Mouse (Mus musculus) forebrain, embryonic 14.5 days (tissue): ENCODE data around the gene 1110017D15Rik. TPM values are rescaled to one million over a fixed set of nuclear protein-coding genes. Genes with fewer than 3 reads are reported as not detected.

Experiments
- ATAC-seq: fragments of 200-750 bp; cut with Nextera tagmentation; 2 replicates; pipeline ENCODE4 v1.8.0; 2017; ENCODE audit warnings: mild to moderate bottlenecking, moderate library complexity
- DNase-seq: peaks from one replicate; pipeline ENCODE4 v3.0.0-alpha.2; 2015; ENCODE audit warnings: low spot score
- H3K27ac ChIP-seq: fragments of 300-500 bp; sonication (generic); 2 replicates; pipeline ENCODE4 v1.5.1; 2014; ENCODE audit warnings: low read depth, mild to moderate bottlenecking, control low read depth, low read length, moderate library complexity
- H3K27me3 ChIP-seq: fragments of 300-500 bp; sonication (generic); replicated peaks from 2 replicates; pipeline ENCODE4 v1.6.1; 2014; ENCODE audit warnings: low read length, control low read depth, mixed read lengths; ENCODE audit not compliant: control insufficient read depth, insufficient read depth
- H3K36me3 ChIP-seq: fragments of 300-500 bp; sonication (generic); 2 replicates; pipeline ENCODE4 v1.6.1; 2014; ENCODE audit warnings: low read length, control low read depth; ENCODE audit not compliant: control insufficient read depth, insufficient read depth
- H3K4me1 ChIP-seq: fragments of 300-500 bp; sonication (generic); 2 replicates; pipeline ENCODE4 v1.6.1; 2014; ENCODE audit warnings: antibody characterized with exemption, low read length, control low read depth; ENCODE audit not compliant: control insufficient read depth, insufficient read depth
- H3K4me2 ChIP-seq: fragments of 300-500 bp; sonication (generic); 2 replicates; pipeline ENCODE4 v1.6.1; 2014; ENCODE audit warnings: mild to moderate bottlenecking, control low read depth, low read length
- H3K4me3 ChIP-seq: fragments of 300-500 bp; sonication (generic); 2 replicates; pipeline ENCODE4 v1.5.1; 2014; ENCODE audit warnings: low read depth, low read length, control low read depth
- H3K9ac ChIP-seq: fragments of 300-500 bp; sonication (generic); 2 replicates; pipeline ENCODE4 v1.6.1; 2014; ENCODE audit warnings: mild to moderate bottlenecking, low read length, control low read depth, moderate library complexity
- H3K9me3 ChIP-seq: fragments of 300-500 bp; sonication (generic); replicated peaks from 2 replicates; pipeline ENCODE4 v1.6.1; 2016; ENCODE audit warnings: low read length, control low read depth, mixed read lengths; ENCODE audit not compliant: control insufficient read depth
- WGBS: fragments of 180-500 bp; shearing (Covaris S2); extraction: QIAGEN DNeasy Blood & Tissue Kit; methylation state at CpG from one replicate; pipeline ENCODE4 v1.1.7; 2014; 5-methylcytosine and 5-hydroxymethylcytosine counted together
- polyA plus RNA-seq: library from polyadenylated mRNA; unstranded; fragments of >200 nt; fragmentation: Nextera tagmentation; extraction: Ambion mirVana; gene quantifications from 2 replicates; pipeline ENCODE4 v1.2.1, GENCODE M21; 2014

Gene 1110017D15Rik
- polyA plus RNA-seq, 1 experiment from 2014 or later: 11.1 TPM

- 0 out of 2 replicates have a peak overlapping the region, but pooled peaks have one; percentile 13 for H3K9ac ChIP-seq
- no peak overlapping the region for H3K4me3 ChIP-seq
- H3K9me3 ChIP-seq: no peaks in the 10 kb centered on the region
- WGBS: 16% methylated on average over 8 of the region's 8 CpGs
- H3K27ac ChIP-seq: 0 out of 2 replicates have a peak overlapping the region, but pooled peaks have one; percentile 21
- H3K27me3 ChIP-seq: no peaks in the 10 kb centered on the region
- ATAC-seq (no peak), DNase-seq (peak; percentile 55)
- no peaks in the 10 kb centered on the region for H3K36me3 ChIP-seq
- H3K4me2 ChIP-seq: no peak overlapping the region
- peaks cover 7% of the 10 kb centered on the region for H3K4me1 ChIP-seq
Observed at GRCm38 (mm10) chr4:41545985-41546384, 28.9 kb upstream of the 1110017D15Rik start.

GRCm38 (mm10) chr4:41542136-41542535 is 25.0 kb upstream of the 1110017D15Rik start:
- ATAC-seq: no peak
- WGBS: 89% methylated on average over 8 of the region's 8 CpGs
- Histone ChIP-seq H3K4me3 (no peak overlapping the region), H3K4me2 (no peak overlapping the region), H3K27me3 (no peaks in the 10 kb centered on the region), H3K27ac (no peak overlapping the region), H3K9me3 (no peaks in the 10 kb centered on the region), H3K9ac (no peak overlapping the region), H3K4me1 (peaks cover 7% of the 10 kb centered on the region), H3K36me3 (no peaks in the 10 kb centered on the region)
- DNase-seq: no peak

DNA sequence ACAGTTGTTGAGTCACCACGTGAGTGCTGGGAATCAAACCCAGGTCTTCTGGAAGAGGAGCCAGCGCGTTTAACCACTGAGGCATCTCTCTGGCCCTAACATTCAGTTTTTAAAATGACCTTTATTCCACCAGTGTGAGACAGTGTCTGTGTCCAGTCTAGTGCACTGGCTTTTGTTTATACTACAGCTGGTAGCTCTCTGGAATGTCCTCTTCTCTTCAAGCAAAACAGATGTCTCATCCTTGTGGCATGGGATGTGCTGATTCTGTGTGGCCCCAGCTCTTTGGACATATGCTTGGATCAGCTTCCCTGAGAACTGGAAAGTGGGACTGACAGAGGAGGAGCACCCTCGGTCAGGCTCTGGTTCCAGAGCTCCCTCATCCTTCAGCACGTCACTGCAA is 17.7 kb upstream of the 1110017D15Rik start:
- no peak for DNase-seq
- WGBS: 82% methylated on average over 5 of the region's 5 CpGs
- Histone ChIP-seq H3K4me2 (no peak overlapping the region), H3K4me3 (no peak overlapping the region), H3K4me1 (no peaks in the 10 kb centered on the region), H3K27me3 (no peaks in the 10 kb centered on the region), H3K9ac (no peak overlapping the region), H3K9me3 (no peaks in the 10 kb centered on the region), H3K27ac (no peak overlapping the region), H3K36me3 (no peaks in the 10 kb centered on the region)
- no peak for ATAC-seq

DNA sequence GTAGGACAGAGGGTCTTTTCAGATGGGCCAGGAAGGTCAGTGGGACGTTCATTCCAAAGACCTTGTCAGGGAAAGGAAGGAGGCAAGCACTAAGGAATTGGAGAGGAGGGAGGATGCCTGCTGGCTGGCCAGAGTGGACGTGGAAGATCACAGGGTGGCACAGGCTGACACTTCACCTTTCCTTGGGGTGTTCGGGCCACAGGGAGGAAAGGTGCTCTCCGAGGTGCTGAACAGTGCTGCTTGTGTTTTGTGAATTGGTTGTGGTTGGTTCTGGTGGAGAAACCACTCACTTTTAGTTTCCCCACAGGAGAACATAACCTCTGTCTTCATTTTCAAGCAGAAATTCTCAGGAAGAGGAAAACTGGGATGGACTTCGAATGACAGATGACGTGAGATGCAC is 15.3 kb upstream of the 1110017D15Rik start:
- ATAC-seq: no peak
- Histone ChIP-seq H3K4me3 (no peak overlapping the region), H3K27ac (no peak overlapping the region), H3K36me3 (no peaks in the 10 kb centered on the region), H3K4me2 (no peak overlapping the region), H3K4me1 (peaks cover 17% of the 10 kb centered on the region), H3K9me3 (no peaks in the 10 kb centered on the region), H3K27me3 (no peaks in the 10 kb centered on the region), H3K9ac (no peak overlapping the region)
- 30% methylated on average over 6 of the region's 6 CpGs for WGBS
- no peak for DNase-seq

GRCm38 (mm10) chr4:41527996-41528395 is 10.9 kb upstream of the 1110017D15Rik start:
- peak; percentile 66 for DNase-seq

GRCm38 (mm10) chr4:41527076-41527475 is 9.9 kb upstream of the 1110017D15Rik start:
- peaks cover 25% of the 10 kb centered on the region for H3K4me1 ChIP-seq
- DNase-seq (peak; percentile 19), ATAC-seq (peak; percentile 32; the same call in 1 of the 2 replicates)
- H3K4me2 ChIP-seq: no peak overlapping the region
- no peaks in the 10 kb centered on the region for H3K36me3 ChIP-seq
- H3K9me3 ChIP-seq: no peaks in the 10 kb centered on the region
- H3K27me3 ChIP-seq: no peaks in the 10 kb centered on the region
- no peak overlapping the region for H3K4me3 ChIP-seq
- WGBS: 18% methylated on average over 13 of the region's 13 CpGs
- peak overlapping the region; percentile 6; the same call in 1 of the 2 replicates for H3K27ac ChIP-seq
- peak overlapping the region; percentile 5 for H3K9ac ChIP-seq

More at GRCm38 (mm10) chr4:41527996-41528395, 10.9 kb upstream of the 1110017D15Rik start:
- Histone ChIP-seq H3K27me3 (no peaks in the 10 kb centered on the region), H3K27ac (0 out of 2 replicates have a peak overlapping the region, but pooled peaks have one; percentile 30), H3K4me3 (no peak overlapping the region), H3K9ac (no peak overlapping the region), H3K9me3 (no peaks in the 10 kb centered on the region), H3K36me3 (no peaks in the 10 kb centered on the region), H3K4me2 (no peak overlapping the region), H3K4me1 (peaks cover 25% of the 10 kb centered on the region)
- WGBS: 11% methylated on average over 8 of the region's 8 CpGs
- peak; percentile 38; the same call in 1 of the 2 replicates for ATAC-seq

GRCm38 (mm10) chr4:41526553-41526952 is 9.4 kb upstream of the 1110017D15Rik start:
- H3K9ac ChIP-seq: peak overlapping the region; percentile 5; the same call in 1 of the 2 replicates
- peaks cover 25% of the 10 kb centered on the region for H3K4me1 ChIP-seq
- WGBS: 15% methylated on average over 7 of the region's 7 CpGs
- no peaks in the 10 kb centered on the region for H3K9me3 ChIP-seq
- ATAC-seq: peak; percentile 6; the same call in 1 of the 2 replicates
- no peak overlapping the region for H3K4me3 ChIP-seq
- peak; percentile 35 for DNase-seq
- H3K27ac ChIP-seq: peak overlapping the region; percentile 6; the same call in 1 of the 2 replicates
- H3K4me2 ChIP-seq: no peak overlapping the region
- H3K27me3 ChIP-seq: no peaks in the 10 kb centered on the region
- no peaks in the 10 kb centered on the region for H3K36me3 ChIP-seq

DNA sequence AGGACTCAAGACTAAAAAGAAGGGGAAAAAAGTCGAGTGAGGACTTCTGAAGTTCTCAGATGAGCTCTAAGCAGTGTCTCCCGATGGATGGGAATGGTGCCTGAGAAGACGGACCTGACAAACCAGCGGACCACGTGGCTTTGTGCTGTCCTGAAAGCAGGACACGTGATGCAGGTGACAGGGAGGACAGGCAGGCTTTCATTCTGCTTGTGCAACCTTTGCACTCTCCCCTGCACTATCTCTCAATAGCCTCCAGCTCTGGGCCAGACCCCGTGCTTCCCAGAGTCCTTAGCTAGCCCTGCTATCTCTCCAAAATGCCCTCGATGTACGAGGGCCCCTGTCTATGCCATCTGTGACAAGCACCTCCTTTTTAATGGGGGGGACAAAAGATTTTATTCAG is 7.7 kb upstream of the 1110017D15Rik start:
- no peak for DNase-seq
- peaks cover 4% of the 10 kb centered on the region for H3K36me3 ChIP-seq
- no peak overlapping the region for H3K4me2 ChIP-seq
- H3K4me1 ChIP-seq: peaks cover 25% of the 10 kb centered on the region
- no peak for ATAC-seq
- H3K27ac ChIP-seq: no peak overlapping the region
- H3K27me3 ChIP-seq: no peaks in the 10 kb centered on the region
- WGBS: 78% methylated on average over 9 of the region's 9 CpGs
- H3K9ac ChIP-seq: no peak overlapping the region
- no peaks in the 10 kb centered on the region for H3K9me3 ChIP-seq
- no peak overlapping the region for H3K4me3 ChIP-seq

- Histone ChIP-seq H3K27ac (no peak overlapping the region), H3K36me3 (peaks cover 12% of the 10 kb centered on the region), H3K27me3 (no peaks in the 10 kb centered on the region), H3K4me2 (no peak overlapping the region), H3K4me1 (peaks cover 22% of the 10 kb centered on the region), H3K9me3 (no peaks in the 10 kb centered on the region), H3K9ac (no peak overlapping the region), H3K4me3 (no peak overlapping the region)
- DNase-seq (no peak), ATAC-seq (no peak)
- WGBS: 83% methylated on average over 7 of the region's 7 CpGs
Observed at GRCm38 (mm10) chr4:41523839-41524238, 6.7 kb upstream of the 1110017D15Rik start.
